Mouse (Mus musculus): ENCODE data around the gene Camsap3.

The Camsap3 gene

GRCm38 (mm10) chr8:3656725-3657381, 69.8 kb downstream of the Camsap3 start:
- no peak for DNase-seq (ENCODE audit: low read depth)

Measured in induced T-regulatory cell, adult 2 months (primary cell).